In genomic region chr7:24885468-24886307, GRCm38 (mm10) we compare ENCODE assay signal across 8 mouse cellular contexts. TPM values are rescaled to one million over a fixed set of nuclear protein-coding genes. Genes with fewer than 3 reads are reported as not detected.
DNase-seq lines count a peak whose midpoint lies in the region; ATAC-seq and TF ChIP-seq lines count a peak whose summit lies in the region.

No protein-coding gene starts in this region.

- H3K4me3 ChIP-seq in lung, embryonic 15.5 days: peak overlapping the region; percentile 99
- peak overlapping the region; percentile 99 for H3K4me3 ChIP-seq in embryonic facial prominence, embryonic 13.5 days
- peak overlapping the region; percentile 98 for H3K4me3 ChIP-seq in intestine, postnatal 0 days (ENCODE audit: low read depth, low read length)
- H3K4me3 ChIP-seq in olfactory bulb, adult 2 months (ENCODE audit: insufficient read depth, low read depth, low read length): peak overlapping the region; percentile 71

- H3K9ac ChIP-seq in lung, embryonic 15.5 days: peak overlapping the region; percentile 100
- peak overlapping the region; percentile 100 for H3K9ac ChIP-seq in embryonic facial prominence, embryonic 13.5 days
- H3K9ac ChIP-seq in intestine, postnatal 0 days (ENCODE audit: low read depth, low read length): peak overlapping the region; percentile 100

- H3K9me3 ChIP-seq in lung, embryonic 15.5 days: no peaks in the 10 kb centered on the region
- no peaks in the 10 kb centered on the region; the same call in 1 of the 2 replicates for H3K9me3 ChIP-seq in embryonic facial prominence, embryonic 13.5 days
- no peaks in the 10 kb centered on the region for H3K9me3 ChIP-seq in intestine, postnatal 0 days (ENCODE audit: control insufficient read depth)

- peak overlapping the region; percentile 79 for H3K4me2 ChIP-seq in lung, embryonic 15.5 days
- peak overlapping the region; percentile 89 for H3K4me2 ChIP-seq in embryonic facial prominence, embryonic 13.5 days
- peak overlapping the region; percentile 78 for H3K4me2 ChIP-seq in intestine, postnatal 0 days (replicated peaks; ENCODE audit: low read depth)

- peak overlapping the region; percentile 93; the same call in 1 of the 2 replicates for H3K27ac ChIP-seq in lung, embryonic 15.5 days
- peak overlapping the region; percentile 68 for H3K27ac ChIP-seq in embryonic facial prominence, embryonic 13.5 days
- H3K27ac ChIP-seq in intestine, postnatal 0 days (ENCODE audit: low read depth, low read length): no peak overlapping the region
- no peak overlapping the region for H3K27ac ChIP-seq in olfactory bulb, adult 2 months (ENCODE audit: insufficient read depth, low read depth, low read length)

- TF ChIP-seq CTCF in intestine, postnatal 0 days (IDR thresholded peaks at IDR 0.05; ENCODE audit: low read depth): no peak
- TF ChIP-seq CTCF in olfactory bulb, adult 2 months (IDR thresholded peaks at IDR 0.05; ENCODE audit: insufficient read depth, low read depth, low read length): no peak

- TF ChIP-seq POLR2A in olfactory bulb, adult 2 months (IDR thresholded peaks at IDR 0.05; ENCODE audit: insufficient read depth, low read depth, low read length): no peak

- peaks cover 46% of the 10 kb centered on the region for H3K36me3 ChIP-seq in lung, embryonic 15.5 days
- peaks cover 52% of the 10 kb centered on the region for H3K36me3 ChIP-seq in embryonic facial prominence, embryonic 13.5 days
- peaks cover 46% of the 10 kb centered on the region for H3K36me3 ChIP-seq in intestine, postnatal 0 days (ENCODE audit: control insufficient read depth, insufficient read depth)

- peaks cover 40% of the 10 kb centered on the region for H3K4me1 ChIP-seq in lung, embryonic 15.5 days
- H3K4me1 ChIP-seq in embryonic facial prominence, embryonic 13.5 days: peaks cover 28% of the 10 kb centered on the region
- 0 out of 2 replicates have a peak, but pooled peaks cover 6% of the 10 kb centered on the region for H3K4me1 ChIP-seq in intestine, postnatal 0 days (replicated peaks; ENCODE audit: control insufficient read depth, insufficient read depth, low read length)
- peaks cover 12% of the 10 kb centered on the region for H3K4me1 ChIP-seq in olfactory bulb, adult 2 months (ENCODE audit: control insufficient read depth, insufficient read depth, low read length)

- WGBS in lung, embryonic 15.5 days: 22% methylated on average over 12 of the region's 12 CpGs
- WGBS in embryonic facial prominence, embryonic 13.5 days: 39% methylated on average over 12 of the region's 12 CpGs
- WGBS in intestine, postnatal 0 days: 13% methylated on average over 12 of the region's 12 CpGs
- 23% methylated on average over 12 of the region's 12 CpGs for WGBS in olfactory bulb, adult 2 months

- no peak for ATAC-seq in lung, embryonic 15.5 days (ENCODE audit: borderline replicate concordance, extremely low read depth, low FRiP score, low TSS enrichment)
- no peak for ATAC-seq in embryonic facial prominence, embryonic 13.5 days (ENCODE audit: insufficient number of reproducible peaks, insufficient read depth, low FRiP score, low TSS enrichment, low read depth)
- ATAC-seq in intestine, postnatal 0 days: no peak
- no peak for ATAC-seq in cerebellum, adult (ENCODE audit: insufficient number of reproducible peaks, low FRiP score, low TSS enrichment)

- H3K27me3 ChIP-seq in lung, embryonic 15.5 days: no peaks in the 10 kb centered on the region
- H3K27me3 ChIP-seq in embryonic facial prominence, embryonic 13.5 days: no peaks in the 10 kb centered on the region
- H3K27me3 ChIP-seq in intestine, postnatal 0 days (replicated peaks; ENCODE audit: control insufficient read depth, insufficient read depth, low read length): no peaks in the 10 kb centered on the region

- DNase-seq in lung, postnatal 14 days: no peak
- DNase-seq in adrenal gland, postnatal 10 days: no peak
- no peak for DNase-seq in adrenal gland, postnatal 14 days

RNA-seq across cellular contexts. Expression of gene Rps19, which starts 1.5 kb away (rescaled TPM):
- 2,408 and 2,762 TPM in 2 replicates for polyA plus RNA-seq in lung, embryonic 15.5 days (2015; fragmentation: Nextera tagmentation; extraction: Ambion mirVana)
- polyA plus RNA-seq in embryonic facial prominence, embryonic 13.5 days (2015; fragmentation: Nextera tagmentation; extraction: Ambion mirVana): 2,967 and 3,152 TPM in 2 replicates
- polyA plus RNA-seq in intestine, postnatal 0 days (2015; fragmentation: Nextera tagmentation; extraction: Ambion mirVana): 1,134 and 1,200 TPM in 2 replicates
- polyA plus RNA-seq in olfactory bulb, adult 2 months (2012; ENCODE audit: insufficient read depth, insufficient read length, low replicate concordance, missing spikeins): 1,132 TPM in 1 of 2 replicates, not detected in the other
- total RNA-seq in adrenal gland, postnatal 10 days (2021): 1,000 to 10,000 TPM; 1,109 to 1,195 TPM
- 750 and 933 TPM in 2 replicates for total RNA-seq in adrenal gland, postnatal 14 days (2021)

RNA-seq across cellular contexts. Expression of gene Cd79a, which starts 11.5 kb away (rescaled TPM):
- polyA plus RNA-seq in lung, embryonic 15.5 days (2015; fragmentation: Nextera tagmentation; extraction: Ambion mirVana): 0.25 and 0.52 TPM in 2 replicates
- 0.41 and 0.89 TPM in 2 replicates for polyA plus RNA-seq in embryonic facial prominence, embryonic 13.5 days (2015; fragmentation: Nextera tagmentation; extraction: Ambion mirVana)
- 0.23 and 0.26 TPM in 2 replicates for polyA plus RNA-seq in intestine, postnatal 0 days (2015; fragmentation: Nextera tagmentation; extraction: Ambion mirVana)
- polyA plus RNA-seq in olfactory bulb, adult 2 months (2012; ENCODE audit: insufficient read depth, insufficient read length, low replicate concordance, missing spikeins): not detected in 2 replicates
- 1 to 10 TPM; 9.6 to 9.8 TPM for total RNA-seq in adrenal gland, postnatal 10 days (2021)
- total RNA-seq in adrenal gland, postnatal 14 days (2021): 6.0 and 35.0 TPM in 2 replicates

RNA-seq across cellular contexts. Expression of gene Dmrtc2, which starts 15.8 kb away (rescaled TPM):
- not detected in 2 replicates for polyA plus RNA-seq in lung, embryonic 15.5 days (2015; fragmentation: Nextera tagmentation; extraction: Ambion mirVana)
- not detected in 2 replicates for polyA plus RNA-seq in embryonic facial prominence, embryonic 13.5 days (2015; fragmentation: Nextera tagmentation; extraction: Ambion mirVana)
- polyA plus RNA-seq in intestine, postnatal 0 days (2015; fragmentation: Nextera tagmentation; extraction: Ambion mirVana): not detected in 2 replicates
- not detected in 2 replicates for polyA plus RNA-seq in olfactory bulb, adult 2 months (2012; ENCODE audit: insufficient read depth, insufficient read length, low replicate concordance, missing spikeins)
- not detected for total RNA-seq in adrenal gland, postnatal 10 days (2021)
- not detected in 2 replicates for total RNA-seq in adrenal gland, postnatal 14 days (2021)

RNA-seq across cellular contexts. Expression of gene Lypd4, which starts 15.9 kb away (rescaled TPM):
- polyA plus RNA-seq in lung, embryonic 15.5 days (2015; fragmentation: Nextera tagmentation; extraction: Ambion mirVana): not detected in 2 replicates
- not detected in 2 replicates for polyA plus RNA-seq in embryonic facial prominence, embryonic 13.5 days (2015; fragmentation: Nextera tagmentation; extraction: Ambion mirVana)
- not detected in 2 replicates for polyA plus RNA-seq in intestine, postnatal 0 days (2015; fragmentation: Nextera tagmentation; extraction: Ambion mirVana)
- polyA plus RNA-seq in olfactory bulb, adult 2 months (2012; ENCODE audit: insufficient read depth, insufficient read length, low replicate concordance, missing spikeins): not detected in 2 replicates
- total RNA-seq in adrenal gland, postnatal 10 days (2021): not detected
- total RNA-seq in adrenal gland, postnatal 14 days (2021): not detected in 2 replicates

RNA-seq across cellular contexts. Expression of gene Arhgef1, which starts 17.0 kb away (rescaled TPM):
- 115 and 128 TPM in 2 replicates for polyA plus RNA-seq in lung, embryonic 15.5 days (2015; fragmentation: Nextera tagmentation; extraction: Ambion mirVana)
- 115 and 122 TPM in 2 replicates for polyA plus RNA-seq in embryonic facial prominence, embryonic 13.5 days (2015; fragmentation: Nextera tagmentation; extraction: Ambion mirVana)
- 32.6 and 35.9 TPM in 2 replicates for polyA plus RNA-seq in intestine, postnatal 0 days (2015; fragmentation: Nextera tagmentation; extraction: Ambion mirVana)
- polyA plus RNA-seq in olfactory bulb, adult 2 months (2012; ENCODE audit: insufficient read depth, insufficient read length, low replicate concordance, missing spikeins): 291 and 636 TPM in 2 replicates
- 100 to 1,000 TPM in 1 of 2 experiments, 10 to 100 TPM in 1; 93.0 to 137 TPM for total RNA-seq in adrenal gland, postnatal 10 days (2021)
- 94.9 and 164 TPM in 2 replicates for total RNA-seq in adrenal gland, postnatal 14 days (2021)

Comparison
In these comparisons a context has a peak if more than half of its experiments do, and no peak if none do; other contexts are left out.
1. H3K27ac ChIP-seq: peak in lung, embryonic 15.5 days (single experiment) and embryonic facial prominence, embryonic 13.5 days (single experiment); none in intestine, postnatal 0 days (single experiment) and olfactory bulb, adult 2 months (single experiment).
2. Peak in every context shown above with its lines, with median percentiles within 50 percentile points of each other: H3K4me2 ChIP-seq, H3K4me3 ChIP-seq and H3K9ac ChIP-seq.